Mouse (Mus musculus): ENCODE measurements around the gene Mindy3.

DNA sequence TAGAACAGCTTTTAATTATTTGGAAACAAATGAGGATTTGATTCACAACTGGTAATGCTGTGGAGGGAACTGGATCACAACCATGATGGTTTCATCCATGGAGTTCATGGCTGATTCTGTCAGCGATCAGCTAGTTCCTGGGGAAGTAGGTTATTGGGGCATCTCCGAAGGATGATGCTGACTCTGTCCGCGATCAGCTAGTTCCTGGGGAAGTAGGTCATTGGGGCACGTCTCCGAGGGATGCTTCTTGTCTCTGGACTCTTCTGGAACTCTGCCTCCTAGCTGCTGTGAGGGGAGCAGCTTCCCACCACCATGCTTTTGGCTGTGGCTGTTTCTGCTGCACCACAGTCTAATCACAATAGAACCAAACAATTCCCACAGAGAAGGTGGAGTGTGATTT, 105.2 kb downstream of the Mindy3 start:
- TF ChIP-seq CTCF (conservative IDR thresholded peaks at IDR 0.05; ENCODE audit: insufficient read depth, insufficient read length, low read depth, low read length) (no peak), POLR2A (IDR thresholded peaks at IDR 0.05; ENCODE audit: low read depth, low read length) (no peak)

All from kidney, adult 2 months (tissue).